Mouse (Mus musculus) kidney, adult 2 months (tissue): ENCODE measurements around the gene Hmga2. TPM values are rescaled to one million over a fixed set of nuclear protein-coding genes. Genes with fewer than 3 reads are reported as not detected.

ENCODE experiments used
- DNase-seq: peaks from one replicate; pipeline ENCODE4 v3.0.0; 2021
- H3K27ac ChIP-seq: fragments of 200-500 bp; 2 replicates; pipeline ENCODE4 v1.5.1; 2012; ENCODE audit warnings: low read depth, low read length, control low read depth, inconsistent platforms; ENCODE audit not compliant: insufficient read depth
- H3K27me3 ChIP-seq: fragments of 200-500 bp; replicated peaks from 2 replicates; pipeline ENCODE4 v1.6.1; 2012; ENCODE audit warnings: mild to moderate bottlenecking, moderate library complexity, low read length, inconsistent platforms; ENCODE audit not compliant: control insufficient read depth, insufficient read depth
- H3K36me3 ChIP-seq: fragments of 200-500 bp; 2 replicates; pipeline ENCODE4 v1.6.1; 2012; ENCODE audit warnings: mild to moderate bottlenecking, moderate library complexity, low read length, inconsistent platforms; ENCODE audit not compliant: control insufficient read depth, insufficient read depth
- H3K4me1 ChIP-seq: fragments of 200-500 bp; 2 replicates; pipeline ENCODE4 v1.6.1; 2011; ENCODE audit warnings: low read length; ENCODE audit not compliant: control insufficient read depth, insufficient read depth
- H3K4me3 ChIP-seq: fragments of 200-500 bp; 2 replicates; pipeline ENCODE4 v1.5.1; 2011; ENCODE audit warnings: mild to moderate bottlenecking, low read depth, low read length, control low read depth; ENCODE audit not compliant: insufficient read depth
- CTCF ChIP-seq: fragments of 200-500 bp; conservative IDR thresholded peaks from 2 replicates; pipeline ENCODE4 v1.5.1; 2011; ENCODE audit warnings: low read depth, mild to moderate bottlenecking, control low read depth, low read length, moderate library complexity, mixed read lengths; ENCODE audit not compliant: insufficient read depth, insufficient read length
- POLR2A ChIP-seq: fragments of 200-500 bp; IDR thresholded peaks from one replicate; pipeline ENCODE4 v1.6.1; 2011; ENCODE audit warnings: low read depth, low read length, control low read depth
- WGBS: fragments of 180-500 bp; shearing (Covaris S2); methylation state at CpG from one replicate; pipeline ENCODE4 v1.1.7; 2018; 5-methylcytosine and 5-hydroxymethylcytosine counted together
- polyA plus RNA-seq: library from polyadenylated mRNA; depleted of rRNA; stranded (reverse); fragments of >200 nt; gene quantifications from 2 replicates; pipeline ENCODE4 v1.2.3, GENCODE M21; 2012; rRNA removed

Hmga2 gene
- polyA plus RNA-seq, 1 experiment, result 0.09 TPM

GRCm38 (mm10) chr10:120323584-120324203, 152.6 kb downstream of the Hmga2 start:
- Histone ChIP-seq H3K27ac (no peak overlapping the region), H3K36me3 (no peaks in the 10 kb centered on the region), H3K4me3 (no peak overlapping the region), H3K27me3 (no peaks in the 10 kb centered on the region), H3K4me1 (no peaks in the 10 kb centered on the region)
- no peak for DNase-seq
- 82% methylated on average over 11 of the region's 11 CpGs for WGBS
- TF ChIP-seq POLR2A, result no peak
- TF ChIP-seq CTCF, result no peak

- TF ChIP-seq CTCF (no peak), POLR2A (no peak)
- H3K4me3 ChIP-seq, result no peak overlapping the region
- DNase-seq, result no peak
- H3K27me3 ChIP-seq, result no peaks in the 10 kb centered on the region
- no peaks in the 10 kb centered on the region for H3K4me1 ChIP-seq
- WGBS, result 96% methylated on average over 8 of the region's 8 CpGs
- no peak overlapping the region for H3K27ac ChIP-seq
- no peaks in the 10 kb centered on the region for H3K36me3 ChIP-seq
Measured at GRCm38 (mm10) chr10:120322815-120323214, 153.5 kb downstream of the Hmga2 start.

GRCm38 (mm10) chr10:120319614-120320013, 156.7 kb downstream of the Hmga2 start:
- Histone ChIP-seq H3K4me1 (no peaks in the 10 kb centered on the region), H3K27me3 (no peaks in the 10 kb centered on the region; the same call in 1 of the 2 replicates), H3K36me3 (no peaks in the 10 kb centered on the region), H3K27ac (no peak overlapping the region), H3K4me3 (no peak overlapping the region)
- TF ChIP-seq POLR2A (no peak), CTCF (0 out of 2 replicates have a peak, but pooled peaks have one; percentile 24)
- WGBS, result 93% methylated on average over 12 of the region's 12 CpGs
- DNase-seq, result no peak

Other genes with a start within 250 kb of the Hmga2 start
- gene Llph, start 249.4 kb downstream of the Hmga2 start, polyA plus RNA-seq, result 5.9 and 9.5 TPM in 2 replicates